In genomic region chr8:108723636-108724035, GRCm38 (mm10) we compare ENCODE assay signal across 10 mouse cellular contexts.
DNase-seq lines count a peak whose midpoint lies in the region; ATAC-seq lines count a peak whose summit lies in the region.
"Had no signal": no experiment of that assay in that cellular context is flagged by ENCODE, and none has a peak within 500 bp of the region (broad histone marks: within the 10 kb centered on the region; RNA-seq: fewer than 3 reads in every experiment).

No protein-coding gene starts in this region.

- H3K27ac ChIP-seq in heart, embryonic 11.5 days (ENCODE audit: low read depth, low read length), result no peak overlapping the region
- H3K27ac ChIP-seq in neural tube, embryonic 12.5 days, result no peak overlapping the region
- H3K27ac ChIP-seq in neural tube, embryonic 15.5 days (replicated peaks), result no peak overlapping the region
- H3K27ac ChIP-seq in limb, embryonic 12.5 days, result 0 out of 2 replicates have a peak overlapping the region, but pooled peaks have one; percentile 25
- H3K27ac ChIP-seq: hindbrain, embryonic 15.5 days had no signal

- H3K27me3 ChIP-seq in heart, embryonic 11.5 days (ENCODE audit: control insufficient read depth, insufficient read depth, low read length), result no peaks in the 10 kb centered on the region
- peaks cover 11% of the 10 kb centered on the region; the same call in 1 of the 2 replicates for H3K27me3 ChIP-seq in neural tube, embryonic 12.5 days (replicated peaks)
- peaks cover 5% of the 10 kb centered on the region for H3K27me3 ChIP-seq in neural tube, embryonic 15.5 days (replicated peaks)
- H3K27me3 ChIP-seq in limb, embryonic 12.5 days, result no peaks in the 10 kb centered on the region

- H3K36me3 ChIP-seq in heart, embryonic 11.5 days (ENCODE audit: control insufficient read depth, insufficient read depth, low read length), result no peaks in the 10 kb centered on the region
- H3K36me3 ChIP-seq in neural tube, embryonic 12.5 days, result no peaks in the 10 kb centered on the region
- H3K36me3 ChIP-seq in neural tube, embryonic 15.5 days, result no peaks in the 10 kb centered on the region
- no peaks in the 10 kb centered on the region for H3K36me3 ChIP-seq in limb, embryonic 12.5 days
- H3K36me3 ChIP-seq: hindbrain, embryonic 15.5 days had no signal

- no peak overlapping the region for H3K4me2 ChIP-seq in heart, embryonic 11.5 days
- H3K4me2 ChIP-seq in neural tube, embryonic 12.5 days (replicated peaks), result peak overlapping the region; percentile 18; the same call in 1 of the 2 replicates
- no peak overlapping the region for H3K4me2 ChIP-seq in neural tube, embryonic 15.5 days
- no peak overlapping the region for H3K4me2 ChIP-seq in limb, embryonic 12.5 days
- H3K4me2 ChIP-seq: hindbrain, embryonic 15.5 days had no signal

- peak; percentile 88 for DNase-seq in heart, adult 11 months
- no peak for DNase-seq in left cerebral cortex, adult 18-20 months (ENCODE audit: low spot score in 2 of 2)
- DNase-seq in cerebellum, adult 9-10 months, result no peak
- no peak for DNase-seq in yolk sac, embryonic 10.5 days (ENCODE audit: low spot score)
- DNase-seq: cerebellum, adult 8-10 months had no signal

- no peak overlapping the region for H3K4me3 ChIP-seq in heart, embryonic 11.5 days (ENCODE audit: low read depth, low read length)
- H3K4me3 ChIP-seq in neural tube, embryonic 12.5 days, result no peak overlapping the region
- no peak overlapping the region for H3K4me3 ChIP-seq in neural tube, embryonic 15.5 days (replicated peaks)
- H3K4me3 ChIP-seq in limb, embryonic 12.5 days (replicated peaks), result no peak overlapping the region
- H3K4me3 ChIP-seq: hindbrain, embryonic 15.5 days had no signal

- no peak overlapping the region for H3K9ac ChIP-seq in heart, embryonic 11.5 days (ENCODE audit: low read depth, low read length)
- no peak overlapping the region for H3K9ac ChIP-seq in neural tube, embryonic 12.5 days
- no peak overlapping the region for H3K9ac ChIP-seq in neural tube, embryonic 15.5 days (replicated peaks)
- H3K9ac ChIP-seq in limb, embryonic 12.5 days (replicated peaks), result no peak overlapping the region
- H3K9ac ChIP-seq: hindbrain, embryonic 15.5 days had no signal

- no peak for ATAC-seq in heart, embryonic 11.5 days (replicated peaks; ENCODE audit: insufficient number of reproducible peaks, low FRiP score, low TSS enrichment)
- ATAC-seq in neural tube, embryonic 12.5 days (ENCODE audit: low FRiP score, low read depth), result no peak
- ATAC-seq in neural tube, embryonic 15.5 days (ENCODE audit: low FRiP score), result no peak
- ATAC-seq in limb, embryonic 12.5 days (ENCODE audit: insufficient number of reproducible peaks, insufficient read depth, low FRiP score, low TSS enrichment, low read depth), result no peak

- no peaks in the 10 kb centered on the region for H3K9me3 ChIP-seq in heart, embryonic 11.5 days (replicated peaks; ENCODE audit: control insufficient read depth, low read length)
- no peaks in the 10 kb centered on the region for H3K9me3 ChIP-seq in neural tube, embryonic 12.5 days
- H3K9me3 ChIP-seq in neural tube, embryonic 15.5 days (replicated peaks), result no peaks in the 10 kb centered on the region
- no peaks in the 10 kb centered on the region for H3K9me3 ChIP-seq in limb, embryonic 12.5 days
- H3K9me3 ChIP-seq: hindbrain, embryonic 15.5 days had no signal

- WGBS in heart, embryonic 11.5 days (ENCODE audit: insufficient replicate concordance), result 53% methylated on average over 11 of the region's 11 CpGs
- 31% methylated on average over 11 of the region's 11 CpGs for WGBS in neural tube, embryonic 12.5 days
- WGBS in neural tube, embryonic 15.5 days, result 36% methylated on average over 11 of the region's 11 CpGs
- WGBS in limb, embryonic 12.5 days, result 61% methylated on average over 11 of the region's 11 CpGs

- peaks cover 49% of the 10 kb centered on the region for H3K4me1 ChIP-seq in heart, embryonic 11.5 days (ENCODE audit: control insufficient read depth, insufficient read depth, low read length)
- H3K4me1 ChIP-seq in neural tube, embryonic 12.5 days, result peaks cover 81% of the 10 kb centered on the region
- H3K4me1 ChIP-seq in neural tube, embryonic 15.5 days, result peaks cover 68% of the 10 kb centered on the region
- peaks cover 97% of the 10 kb centered on the region for H3K4me1 ChIP-seq in limb, embryonic 12.5 days (replicated peaks)
